Mouse (Mus musculus) CD4-positive naive resting alpha-beta T cell, adult 57 days (primary cell): ENCODE data around the gene Sdhaf1. TPM values are rescaled to one million over a fixed set of nuclear protein-coding genes. Genes with fewer than 3 reads are reported as not detected.

ENCODE experiments used
- total RNA-seq: library from RNA; stranded (reverse); gene quantifications from one replicate; pipeline ENCODE4 v1.2.4, GENCODE M21; 2023

Gene Sdhaf1
- 14.8 TPM for total RNA-seq

DNA sequence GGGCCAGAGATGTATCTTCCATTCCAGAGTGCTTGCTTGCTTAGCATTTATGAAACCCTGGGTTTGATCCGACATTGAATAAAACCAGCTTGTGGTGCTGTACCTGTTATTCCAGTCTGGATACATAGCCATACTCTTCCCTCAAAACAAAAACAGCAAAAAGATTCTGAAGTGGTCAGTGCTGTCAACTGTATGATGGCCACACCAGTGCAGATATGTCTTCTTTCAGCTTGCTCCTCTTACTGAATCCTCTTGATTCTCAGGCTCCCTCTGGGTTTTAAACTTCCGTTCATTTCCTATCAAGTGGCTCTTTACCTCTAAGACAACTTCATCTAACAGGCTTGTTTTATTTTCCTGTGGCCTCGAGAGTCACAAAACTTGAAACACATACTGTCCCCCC, at the start of gene Sdhaf1:
Sdhaf1 (minus strand) TSS at position 101 of the 400 bp plus-strand sequence.

DNA sequence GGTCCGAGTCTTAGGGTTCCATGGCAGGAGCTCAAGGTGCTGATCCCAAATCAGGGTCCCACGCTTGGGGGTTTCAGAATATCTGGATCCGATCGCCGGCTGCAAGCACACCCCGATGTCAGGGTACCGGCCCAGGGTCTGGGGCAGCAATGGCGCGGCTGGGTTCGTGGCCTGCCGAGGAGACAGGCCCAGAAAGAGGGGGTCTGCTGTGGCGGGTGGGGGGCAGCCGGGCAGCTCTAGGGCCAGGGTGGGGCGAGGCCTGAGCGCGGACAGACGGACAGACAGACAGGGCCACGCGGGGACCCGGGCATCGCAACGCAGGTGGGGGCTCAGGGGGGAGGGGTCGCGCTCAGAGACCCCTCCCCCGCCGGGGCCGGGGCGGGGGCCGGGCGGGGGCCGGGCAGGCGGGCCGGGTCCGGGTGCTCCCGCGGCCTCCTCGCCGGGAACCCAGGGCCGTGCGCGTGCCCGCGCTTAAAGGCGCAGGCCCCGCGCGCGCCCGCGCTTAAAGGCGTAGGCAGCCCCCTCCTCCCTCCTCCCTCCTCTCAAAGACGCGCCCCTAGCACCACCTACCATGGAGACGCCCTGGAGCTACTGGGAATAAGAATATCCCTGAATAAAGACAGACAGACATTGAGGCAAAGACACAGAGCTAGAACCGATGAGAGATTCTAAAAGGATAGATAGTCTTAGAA, 39.1 kb upstream of the Sdhaf1 start, which contains the start of gene Lrfn3:
Lrfn3 (minus strand) TSS at position 121 of the 692 bp plus-strand sequence.

DNA sequence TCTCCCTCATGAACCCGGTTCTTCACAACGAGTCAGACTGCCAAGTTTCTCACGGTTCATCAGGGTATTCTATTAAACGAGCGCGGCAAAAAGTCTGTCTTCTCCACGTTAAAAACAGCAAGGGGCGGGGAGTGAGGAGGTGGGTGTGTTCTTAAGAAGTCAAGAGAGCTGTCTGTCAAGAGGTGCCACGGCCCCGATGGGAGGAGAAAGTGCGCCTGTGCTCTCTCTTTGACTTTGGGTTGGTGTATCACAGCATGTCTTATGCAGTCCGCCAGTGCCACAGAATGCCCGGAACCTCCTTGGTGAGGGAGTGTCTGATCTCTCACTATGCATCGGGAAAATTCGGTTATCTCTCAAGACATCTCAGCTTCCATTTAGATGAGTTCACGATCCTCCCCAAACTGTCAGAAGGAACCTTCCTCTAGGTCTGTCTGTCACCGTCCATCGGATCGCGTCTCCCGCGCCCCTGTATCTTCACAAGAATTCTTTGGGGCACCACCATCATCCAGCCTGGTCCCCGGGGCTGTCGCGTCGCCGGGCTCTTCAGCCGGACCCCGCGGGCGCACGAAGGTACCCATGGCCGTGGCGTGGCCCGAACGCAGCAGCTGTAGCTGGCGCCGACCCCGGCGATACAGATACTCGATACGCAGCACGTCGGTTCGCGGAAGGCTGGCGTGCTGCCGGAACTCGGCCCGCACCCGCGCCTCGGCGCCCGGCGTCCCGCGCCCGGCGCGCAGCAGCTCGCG, 2.0 kb downstream of the Sdhaf1 start, which contains the start of gene E130208F15Rik:
E130208F15Rik (plus strand) TSS at position 202 of the 746 bp plus-strand sequence.

DNA sequence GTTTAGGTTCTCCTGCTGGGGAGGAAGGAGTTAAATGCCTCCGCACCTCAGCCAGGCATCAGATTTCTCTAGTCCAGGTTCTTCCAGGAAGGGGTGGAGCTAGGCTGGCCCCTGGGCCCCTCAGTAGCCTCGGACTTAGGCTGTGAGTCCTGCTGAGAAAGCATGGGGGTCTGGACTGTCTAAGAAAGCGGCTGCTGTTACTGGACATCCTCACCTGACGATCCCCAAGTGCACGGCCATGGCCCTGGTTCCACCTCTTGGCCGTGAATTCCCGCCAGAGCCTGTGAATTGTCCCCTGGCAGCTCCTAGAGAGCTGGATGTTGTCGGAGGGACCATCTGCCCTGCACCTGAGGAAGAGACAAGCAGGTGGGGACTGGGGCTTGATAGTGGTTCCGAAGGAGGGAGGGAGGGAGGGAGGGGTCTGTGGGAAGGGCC, 9.0 kb downstream of the Sdhaf1 start, which contains the start of gene Syne4:
Syne4 (plus strand) TSS at position 87 of the 435 bp plus-strand sequence.

DNA sequence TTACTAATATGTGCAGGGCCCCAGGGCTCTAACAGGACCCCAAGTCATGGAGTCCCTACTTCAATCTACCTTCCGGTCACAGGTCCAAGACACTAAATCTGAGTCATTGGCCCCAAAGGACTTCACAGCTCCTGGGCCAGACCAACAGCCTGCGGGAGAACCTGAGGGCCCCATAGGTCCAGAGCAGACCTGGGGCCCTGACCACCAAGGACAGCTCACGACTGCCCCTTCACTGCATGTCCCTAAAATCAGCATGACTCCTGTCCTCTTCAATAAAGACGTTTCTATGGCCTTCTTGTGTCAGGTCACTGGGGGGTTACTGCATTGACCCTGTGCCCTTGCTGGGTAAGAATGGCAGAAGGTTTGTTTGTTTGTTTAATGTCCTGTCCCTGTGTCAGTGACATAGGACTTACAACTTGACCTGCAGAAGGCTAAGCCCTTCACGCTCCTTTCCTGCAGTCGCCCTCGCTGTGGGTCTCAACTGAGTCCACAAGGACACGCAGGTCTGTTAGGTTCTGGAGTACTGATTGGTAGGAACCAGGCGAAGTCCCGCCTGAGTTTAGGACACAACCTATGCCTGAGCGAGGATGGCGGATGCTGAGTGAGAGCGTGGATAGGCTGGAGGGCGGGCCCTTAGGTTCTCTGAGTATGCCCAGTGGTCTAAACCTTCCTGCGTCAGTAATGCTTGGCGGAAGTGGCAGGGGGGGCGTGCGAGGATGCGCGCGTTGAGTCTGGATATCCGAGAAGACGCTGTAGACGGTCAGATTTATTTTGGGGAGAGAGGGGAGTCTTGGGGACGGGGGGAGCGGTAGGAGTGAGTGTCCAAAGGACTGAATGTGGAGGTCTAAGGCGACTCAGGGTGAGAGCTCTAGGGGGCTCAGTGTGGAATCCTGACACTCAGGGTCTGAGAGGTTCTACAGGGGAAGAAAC, 15.4 kb downstream of the Sdhaf1 start, which contains the start of gene Alkbh6:
Alkbh6 (plus strand) TSS at position 642 of the 930 bp plus-strand sequence.

DNA sequence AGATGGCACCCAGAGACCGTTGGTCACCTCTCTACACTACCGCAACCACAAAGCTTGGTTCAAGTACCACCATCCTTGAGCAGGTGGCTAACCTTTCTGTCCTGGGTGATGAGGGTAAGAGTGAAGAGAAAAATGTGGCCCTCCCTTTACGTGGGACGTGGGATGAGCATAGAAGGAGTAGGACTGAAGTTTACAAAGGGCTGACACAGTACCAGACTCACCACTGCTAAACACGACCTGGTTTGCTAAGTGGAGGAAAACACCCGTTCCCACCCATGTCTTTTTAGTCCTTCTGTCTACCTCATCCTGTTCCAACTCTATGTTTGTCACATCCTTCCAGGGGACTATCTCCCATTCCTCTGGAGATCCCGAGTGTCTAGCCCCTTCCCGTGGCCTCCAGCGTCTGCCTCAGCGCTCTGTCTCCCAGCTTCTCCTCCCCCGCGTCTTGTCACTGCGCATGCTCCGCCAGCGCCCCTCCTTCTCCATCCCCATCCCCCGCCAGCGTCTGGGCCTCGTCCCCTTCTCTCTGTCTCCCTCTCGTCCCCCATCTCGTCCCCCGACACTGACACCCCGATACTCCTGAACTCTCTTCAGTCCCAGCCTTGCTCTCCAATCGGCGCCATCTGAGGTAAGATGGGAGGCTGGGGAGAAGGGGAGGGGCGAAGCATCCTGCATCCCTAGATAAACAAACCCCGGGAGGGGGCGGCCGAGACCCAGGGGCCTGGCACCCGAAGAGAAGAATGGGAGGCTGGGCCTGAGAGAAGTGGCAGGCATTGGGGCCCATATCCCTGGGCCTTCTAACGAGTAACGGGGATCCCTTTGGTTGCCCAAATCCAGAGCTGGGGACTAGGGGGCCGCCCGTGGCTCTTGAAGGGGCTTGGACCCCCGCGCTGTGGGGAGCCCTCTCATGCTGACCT, 32.2 kb downstream of the Sdhaf1 start, which contains the start of gene Clip3:
Clip3 (plus strand) TSS at position 514 of the 917 bp plus-strand sequence.

DNA sequence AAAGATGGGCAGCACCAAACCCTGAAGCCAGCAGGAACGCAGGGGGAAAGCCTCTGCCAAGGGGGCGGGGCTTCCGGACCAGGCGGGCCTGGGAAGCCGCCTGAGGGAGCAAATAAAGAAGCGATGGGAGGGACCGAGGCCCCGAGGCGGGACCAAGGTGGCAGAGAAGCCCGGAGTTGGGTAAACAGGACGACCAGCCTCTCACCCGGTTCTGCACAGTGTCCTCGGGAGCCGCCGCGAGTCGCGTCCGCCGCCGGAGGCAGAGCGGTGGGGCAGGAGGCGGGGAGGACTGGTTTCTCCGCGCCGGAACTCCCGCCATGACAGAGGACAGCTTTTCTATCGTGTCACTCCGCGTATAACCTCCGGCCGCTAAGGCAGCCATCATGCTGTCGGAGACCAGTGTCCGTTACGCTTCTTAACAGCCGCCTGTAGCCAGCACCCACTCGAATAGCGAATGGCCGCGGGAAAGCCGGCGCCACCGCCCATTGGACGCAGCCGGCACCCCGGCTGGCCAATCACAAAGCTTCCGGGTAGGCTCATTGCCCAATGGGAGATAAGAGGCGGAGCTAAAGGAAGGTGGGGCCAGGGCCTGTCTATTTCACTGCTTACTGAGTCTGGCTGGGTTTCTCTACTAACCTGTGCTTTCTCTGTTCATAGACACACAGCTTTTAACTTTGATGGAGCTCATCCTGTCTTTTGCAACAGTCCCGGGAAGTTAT, 43.6 kb downstream of the Sdhaf1 start, which contains the start of the genes Thap8 and Wdr62:
Thap8 (plus strand) TSS at position 144 of the 719 bp plus-strand sequence.
Wdr62 (minus strand) TSS at position 469 of the 719 bp plus-strand sequence.

Other genes starting within 250 kb of the Sdhaf1 start
- 3.0 TPM for gene Gm26920, start 233.5 kb downstream of the Sdhaf1 start, total RNA-seq
- gene Zfp566, start 233.4 kb downstream of the Sdhaf1 start, total RNA-seq = 7.2 TPM
- 38.4 TPM for gene Zfp260, start 229.1 kb downstream of the Sdhaf1 start, total RNA-seq
- gene Zfp382, start 202.0 kb downstream of the Sdhaf1 start, total RNA-seq = 10.4 TPM
- 50.5 TPM for gene Zfp146, start 154.1 kb downstream of the Sdhaf1 start, total RNA-seq
- not detected for gene Cox7a1, start 139.8 kb downstream of the Sdhaf1 start, total RNA-seq
- gene Capns1, start 125.1 kb downstream of the Sdhaf1 start, total RNA-seq = 145 TPM
- gene Polr2i, start 91.9 kb downstream of the Sdhaf1 start, total RNA-seq = 25.1 TPM
- gene Tbcb, start 91.6 kb downstream of the Sdhaf1 start, total RNA-seq = 15.5 TPM
- not detected for gene Ovol3, start 88.2 kb downstream of the Sdhaf1 start, total RNA-seq
- gene Thap8, start 43.8 kb downstream of the Sdhaf1 start, total RNA-seq = 1.6 TPM
- gene Wdr62, start 43.5 kb downstream of the Sdhaf1 start, total RNA-seq = 6.8 TPM
- 0.38 TPM for gene Clip3, start 32.2 kb downstream of the Sdhaf1 start, total RNA-seq
- 54.2 TPM for gene Alkbh6, start 15.2 kb downstream of the Sdhaf1 start, total RNA-seq
- gene Syne4, start 9.1 kb downstream of the Sdhaf1 start, total RNA-seq = 5.9 TPM
- 9.7 TPM for gene E130208F15Rik, start 2.2 kb downstream of the Sdhaf1 start, total RNA-seq
- gene Lrfn3, start 38.9 kb upstream of the Sdhaf1 start, total RNA-seq = not detected
- gene Tyrobp, start 89.9 kb upstream of the Sdhaf1 start, total RNA-seq = 23.3 TPM
- 153 TPM for gene Hcst, start 96.0 kb upstream of the Sdhaf1 start, total RNA-seq
- gene Nfkbid, start 97.8 kb upstream of the Sdhaf1 start, total RNA-seq = 70.8 TPM
- 2.9 TPM for gene Aplp1, start 121.6 kb upstream of the Sdhaf1 start, total RNA-seq
- gene Kirrel2, start 133.8 kb upstream of the Sdhaf1 start, total RNA-seq = not detected
- gene Nphs1, start 134.4 kb upstream of the Sdhaf1 start, total RNA-seq = not detected
- gene Prodh2, start 169.7 kb upstream of the Sdhaf1 start, total RNA-seq = not detected
- gene Arhgap33, start 211.2 kb upstream of the Sdhaf1 start, total RNA-seq = 4.6 TPM
- gene Hspb6, start 228.3 kb upstream of the Sdhaf1 start, total RNA-seq = 3.4 TPM
- gene Proser3, start 228.4 kb upstream of the Sdhaf1 start, total RNA-seq = 13.1 TPM
- gene Lin37, start 235.9 kb upstream of the Sdhaf1 start, total RNA-seq = 46.5 TPM
- 83.1 TPM for gene U2af1l4, start 239.4 kb upstream of the Sdhaf1 start, total RNA-seq
- 23.5 TPM for gene Gm49396, start 239.4 kb upstream of the Sdhaf1 start, total RNA-seq
- gene Psenen, start 239.7 kb upstream of the Sdhaf1 start, total RNA-seq = 116 TPM
- gene Igflr1, start 241.5 kb upstream of the Sdhaf1 start, total RNA-seq = 54.7 TPM